Mouse (Mus musculus) heart, adult 18-20 months (tissue): ENCODE results near the gene Dnmt3c. TPM values are rescaled to one million over a fixed set of nuclear protein-coding genes. Genes with fewer than 3 reads are reported as not detected.
A peak's percentile ranks its signal among the peaks of the same experiment; 100 is the strongest.

ENCODE experiments used
- DNase-seq, 2 experiments: peaks; one replicate each; pipeline ENCODE4 v3.0.0; 2021 to 2022; ENCODE audit warnings: mixed read lengths in 1 of 2
- total RNA-seq, 2 experiments: library from RNA; stranded (reverse); gene quantifications; 2 replicates each; pipeline ENCODE4 v1.2.3; 2021

The Dnmt3c gene
- total RNA-seq, 2 experiments from 2014 or later = not detected

GRCm38 (mm10) chr2:153723098-153723497 is 26.6 kb downstream of the Dnmt3c start:
- no peak for DNase-seq

DNA sequence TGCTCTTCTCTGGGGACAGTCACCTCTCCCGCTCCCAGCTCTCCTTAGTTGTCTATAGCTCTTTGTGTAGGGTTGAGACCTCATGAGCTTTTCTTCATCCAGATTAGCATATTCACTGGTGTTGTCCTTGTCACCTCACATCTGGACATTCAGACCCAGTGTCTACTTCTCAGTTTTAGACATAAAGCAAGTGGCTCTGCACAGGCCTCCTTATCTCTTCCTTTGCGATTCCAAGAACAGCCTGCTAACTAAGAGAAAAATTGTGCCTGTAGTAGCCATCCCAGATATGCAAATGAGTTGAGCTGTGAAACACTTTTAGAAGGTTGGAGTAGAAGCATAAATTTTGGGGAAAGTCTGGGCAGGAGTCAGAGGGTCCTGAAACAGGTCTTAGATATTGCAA is 28.0 kb downstream of the Dnmt3c start:
- no peak for DNase-seq

GRCm38 (mm10) chr2:153724871-153725270 is 28.4 kb downstream of the Dnmt3c start:
- no peak for DNase-seq

DNA sequence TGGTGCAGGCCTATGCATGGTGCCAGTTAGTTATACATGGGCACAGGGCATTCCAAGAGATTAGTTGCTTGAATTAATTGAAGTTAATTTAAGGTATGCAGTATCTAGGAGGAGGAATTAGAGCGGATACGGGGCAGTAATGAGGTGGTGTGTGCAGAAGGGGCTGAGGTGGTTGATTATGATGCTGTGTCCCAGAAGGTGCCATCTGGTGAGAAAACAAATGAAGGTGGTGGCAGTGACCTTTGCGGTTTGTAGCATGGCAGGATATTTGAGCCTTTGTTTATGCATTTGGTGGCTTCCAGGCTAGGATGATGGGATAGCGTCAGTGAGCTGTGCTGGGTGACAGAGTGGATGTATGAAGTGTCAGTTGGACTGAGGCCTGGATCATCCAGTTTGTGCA is 28.8 kb downstream of the Dnmt3c start:
- no peak for DNase-seq

DNA sequence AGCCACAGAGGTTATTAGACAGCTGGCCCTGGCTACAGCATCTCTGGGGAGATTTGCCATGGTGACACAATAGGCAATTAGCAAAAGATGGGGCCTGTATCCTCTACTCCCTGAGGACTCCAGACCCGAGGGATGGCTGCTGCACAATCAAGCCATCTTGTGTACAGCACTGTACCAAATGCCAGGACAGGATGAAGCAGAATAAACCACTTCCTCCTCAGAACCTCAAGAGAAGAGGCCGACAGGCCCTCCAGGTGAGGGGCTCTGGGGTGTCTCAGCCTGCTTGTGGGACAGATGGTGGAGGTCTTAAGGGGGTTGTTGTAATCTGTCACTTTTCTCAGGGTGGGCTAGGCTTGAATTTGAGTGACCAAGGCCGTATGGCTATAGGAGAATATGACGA is 37.6 kb downstream of the Dnmt3c start:
- DNase-seq = no peak

GRCm38 (mm10) chr2:153740500-153741436 is 44.3 kb downstream of the Dnmt3c start, which contains the start of gene Mapre1:
TSS of gene Mapre1 (plus strand) at chr2:153741274.
- DNase-seq = peak; percentile 99 to 100

GRCm38 (mm10) chr2:153741437-153742065 is 45.1 kb downstream of the Dnmt3c start:
- DNase-seq = no peak

DNA sequence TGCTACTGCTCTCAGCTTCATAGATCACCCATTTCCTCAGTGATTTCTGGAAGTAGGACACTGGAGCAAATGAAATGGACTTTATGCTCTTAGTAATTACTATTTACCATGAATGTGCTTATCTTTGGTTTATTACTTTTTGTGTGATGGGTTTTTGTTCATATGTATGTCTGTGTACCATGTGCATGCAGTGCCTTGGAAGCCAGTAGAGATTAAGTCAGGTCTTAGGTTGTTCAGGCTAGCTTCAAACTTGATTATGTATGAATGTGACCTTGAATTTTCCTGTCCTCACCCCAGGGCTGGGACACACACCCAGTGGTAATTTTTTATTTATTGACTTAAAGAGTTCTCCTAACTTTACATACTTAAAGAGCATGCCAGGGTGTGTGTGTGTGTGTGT is 51.5 kb downstream of the Dnmt3c start:
- no peak for DNase-seq

DNA sequence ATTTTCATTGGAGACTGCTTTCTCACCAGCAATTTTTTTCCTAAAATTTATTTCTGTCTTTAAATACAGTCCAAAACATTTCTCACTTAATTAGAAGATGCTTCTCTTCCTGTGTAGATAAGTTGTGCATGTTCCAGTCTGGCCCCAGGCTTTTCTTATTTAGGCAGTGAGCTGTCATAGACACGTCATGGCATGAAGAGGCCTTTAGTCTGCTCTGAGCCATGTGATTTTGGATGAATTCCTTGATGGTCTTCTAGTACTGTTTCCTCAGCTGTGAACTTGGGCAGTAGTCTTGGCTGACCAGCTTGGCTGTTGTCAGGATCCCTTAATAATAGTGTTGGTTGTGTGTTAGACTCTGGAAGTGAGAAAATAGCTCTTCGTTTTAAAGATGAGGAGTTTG is 53.9 kb downstream of the Dnmt3c start:
- no peak for DNase-seq

GRCm38 (mm10) chr2:153762121-153762520 is 65.7 kb downstream of the Dnmt3c start:
- DNase-seq = no peak

GRCm38 (mm10) chr2:153767484-153767883 is 71.0 kb downstream of the Dnmt3c start:
- DNase-seq = no peak

DNA sequence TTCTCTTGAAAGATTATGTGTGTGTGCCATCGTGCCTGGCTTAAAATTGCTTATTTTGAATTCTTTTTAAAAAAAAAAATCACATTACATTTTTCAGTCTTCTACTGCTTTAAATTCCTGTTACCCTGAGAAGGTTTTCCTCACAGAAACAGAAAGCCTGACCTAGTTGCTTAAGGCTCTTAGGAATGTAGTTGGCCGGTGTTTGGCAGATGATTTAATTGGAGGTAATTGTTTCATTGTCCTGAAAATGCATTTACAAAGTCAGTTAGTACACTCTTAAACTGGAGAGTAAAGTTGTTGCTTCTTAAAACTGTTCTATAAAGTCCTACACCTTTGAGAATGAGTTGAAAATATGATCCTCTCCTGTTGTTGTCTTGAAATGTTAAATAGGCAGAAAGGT is 72.4 kb downstream of the Dnmt3c start:
- DNase-seq = no peak

GRCm38 (mm10) chr2:153772950-153773349 is 76.5 kb downstream of the Dnmt3c start:
- DNase-seq = no peak

GRCm38 (mm10) chr2:153775472-153775871 is 79.0 kb downstream of the Dnmt3c start:
- DNase-seq = no peak

DNA sequence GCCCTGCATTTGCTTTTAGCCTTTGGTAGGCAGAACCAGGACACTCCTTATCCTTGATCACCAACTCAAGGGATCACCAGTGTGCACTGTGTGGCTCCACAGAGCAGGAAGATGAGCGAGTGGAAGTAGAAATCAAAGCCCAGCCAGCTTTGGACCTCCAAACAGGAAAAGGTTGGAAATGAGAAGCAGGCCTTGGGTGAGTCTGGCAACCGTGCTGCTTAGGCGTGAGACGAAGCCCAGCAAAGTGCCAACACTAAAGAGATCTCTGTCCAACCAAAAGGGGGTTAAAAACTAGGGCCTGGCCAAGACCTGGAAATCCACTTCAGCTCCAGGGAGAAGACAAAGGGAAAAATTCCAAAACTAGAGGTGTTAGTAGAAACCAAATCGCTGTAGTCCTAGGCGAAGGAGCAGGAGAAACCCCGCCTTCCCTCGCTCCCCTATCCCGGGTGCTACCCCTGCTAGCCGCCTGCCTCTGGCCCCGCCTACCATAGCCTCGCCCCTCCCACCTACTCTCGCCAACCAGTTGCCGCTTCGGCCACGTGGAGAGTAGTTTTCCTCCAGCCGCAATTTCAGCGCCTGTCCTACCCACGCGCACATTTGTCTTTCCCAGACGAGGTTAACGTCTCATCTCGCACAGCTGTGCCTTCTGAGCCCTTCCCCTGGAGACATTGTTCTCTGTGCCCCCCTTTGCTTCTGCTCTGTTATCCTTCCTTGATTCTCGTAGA is 82.3 kb downstream of the Dnmt3c start:
- DNase-seq = peak; percentile 86 to 87

Other genes starting within 250 kb of the Dnmt3c start
- gene 4930404H24Rik, start 203.9 kb upstream of the Dnmt3c start, total RNA-seq = not detected
- gene Nol4l, start 166.7 kb upstream of the Dnmt3c start, total RNA-seq = 1 to 10 TPM; 3.3 to 3.8 TPM
- 10 to 100 TPM; 15.3 to 15.8 TPM for gene Commd7, start 63.9 kb upstream of the Dnmt3c start, total RNA-seq
- gene Dnmt3b, start 47.2 kb upstream of the Dnmt3c start, total RNA-seq = 1 to 10 TPM in 1 of 2 experiments, under 1 TPM in 1; 0.57 to 1.1 TPM
- gene Mapre1, start 44.6 kb downstream of the Dnmt3c start, total RNA-seq = 10 to 100 TPM; 49.6 to 50.9 TPM
- not detected for gene Efcab8, start 83.3 kb downstream of the Dnmt3c start, total RNA-seq
- gene Sun5, start 174.4 kb downstream of the Dnmt3c start, total RNA-seq = not detected
- gene Bpifb2, start 178.4 kb downstream of the Dnmt3c start, total RNA-seq = not detected
- gene Bpifb6, start 203.7 kb downstream of the Dnmt3c start, total RNA-seq = not detected
- gene Bpifb3, start 221.6 kb downstream of the Dnmt3c start, total RNA-seq = not detected
- gene Bpifb4, start 241.6 kb downstream of the Dnmt3c start, total RNA-seq = not detected